Mouse (Mus musculus): Measurements from ENCODE around the gene Fip1l1. TPM values are rescaled to one million over a fixed set of nuclear protein-coding genes. Genes with fewer than 3 reads are reported as not detected.
A peak's percentile ranks its signal among the peaks of the same experiment; 100 is the strongest.

Gene Fip1l1
- total RNA-seq, 2 experiments from 2014 or later, result 16.6 to 22.7 TPM

DNA sequence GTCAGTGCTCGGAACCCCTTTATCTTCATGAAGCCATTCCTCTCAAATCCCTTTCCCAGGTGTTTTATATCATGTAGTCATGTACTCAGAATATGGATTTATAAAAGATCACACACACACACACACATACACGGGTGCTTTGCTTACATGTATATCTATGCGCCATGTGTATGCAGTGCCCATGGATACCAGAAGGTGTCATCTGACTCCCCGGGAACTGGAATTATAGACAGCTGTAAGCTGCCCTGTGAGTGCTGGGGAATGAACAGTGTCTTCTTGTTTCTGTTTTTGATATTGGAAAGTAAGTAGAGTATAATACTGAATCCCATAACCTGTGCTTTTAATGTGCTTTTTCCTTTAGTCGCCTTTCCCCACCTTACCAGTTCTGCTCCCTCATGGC lies 56.2 kb downstream of the Fip1l1 start:
- DNase-seq, result no peak
- intact Hi-C loops (cut with DNase I), result loop anchor here (5.0 kb wide), 1 partner anchor 34 kb away; no protein-coding TSS in a partner anchor
- peak; percentile 18; the same call in 1 of the 2 replicates for TF ChIP-seq CTCF (IDR thresholded peaks at IDR 0.05)
- H3K27ac ChIP-seq, result no peak overlapping the region
- H3K4me3 ChIP-seq, result no peak overlapping the region

GRCm38 (mm10) chr5:74593147-74593546 lies 57.9 kb downstream of the Fip1l1 start:
- Histone ChIP-seq H3K27ac (no peak overlapping the region), H3K4me3 (no peak overlapping the region)
- TF ChIP-seq CTCF (IDR thresholded peaks at IDR 0.05), result no peak
- intact Hi-C loops (cut with DNase I), result loop anchor here (5.0 kb wide), 1 partner anchor 36 kb away; no protein-coding TSS in a partner anchor
- no peak for DNase-seq

DNA sequence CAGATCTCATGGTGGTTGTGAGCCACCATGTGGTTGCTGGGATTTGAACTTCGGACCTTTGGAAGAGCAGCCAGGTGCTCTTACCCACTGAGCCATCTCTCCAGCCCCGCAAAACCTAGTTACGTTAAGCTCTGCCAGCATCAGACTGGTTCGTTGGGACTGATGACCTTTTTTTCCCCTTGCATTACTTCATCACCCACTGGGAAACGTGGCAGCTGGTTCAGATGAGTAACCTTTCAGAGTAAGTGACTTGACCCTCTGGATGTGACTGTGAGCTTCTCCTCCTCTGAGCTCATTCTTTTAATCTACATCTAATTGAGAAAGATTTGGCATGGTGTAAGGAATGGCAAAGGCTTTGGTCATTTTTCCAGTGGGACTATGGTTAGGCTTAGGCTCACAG lies 64.8 kb downstream of the Fip1l1 start:
- intact Hi-C loops (cut with DNase I), result no loop called here
- DNase-seq, result no peak
- H3K27ac ChIP-seq, result no peak overlapping the region
- H3K4me3 ChIP-seq, result no peak overlapping the region
- no peak for TF ChIP-seq CTCF (IDR thresholded peaks at IDR 0.05)

DNA sequence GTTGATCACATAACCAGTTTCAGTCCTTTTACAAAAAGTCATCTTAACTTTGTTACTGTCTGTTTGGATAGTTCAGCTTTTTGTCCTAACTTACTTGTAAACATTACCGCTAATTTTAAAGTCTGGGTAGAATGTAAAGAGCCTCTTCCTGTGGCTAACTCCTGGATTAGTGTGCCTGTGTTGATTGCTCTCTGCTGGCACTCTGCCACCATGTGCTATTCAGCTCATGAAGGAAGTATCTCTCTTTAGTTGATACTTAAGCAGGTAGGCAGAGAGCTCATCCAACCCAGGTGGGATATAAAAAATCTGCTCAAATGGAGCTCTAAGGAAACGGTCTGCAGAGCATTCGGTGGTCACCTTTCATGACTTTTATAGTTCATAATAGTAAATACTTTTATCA lies 65.9 kb downstream of the Fip1l1 start:
- no peak for DNase-seq
- no peak overlapping the region for H3K4me3 ChIP-seq
- no peak for TF ChIP-seq CTCF (IDR thresholded peaks at IDR 0.05)
- no peak overlapping the region for H3K27ac ChIP-seq
- intact Hi-C loops (cut with DNase I), result no loop called here

- H3K27ac ChIP-seq, result no peak overlapping the region
- H3K4me3 ChIP-seq, result no peak overlapping the region
- no peak for TF ChIP-seq CTCF (IDR thresholded peaks at IDR 0.05)
- DNase-seq, result no peak
- intact Hi-C loops (cut with DNase I), result no loop called here
These were observed 66.7 kb downstream of the Fip1l1 start for GRCm38 (mm10) chr5:74601965-74602364.

DNA sequence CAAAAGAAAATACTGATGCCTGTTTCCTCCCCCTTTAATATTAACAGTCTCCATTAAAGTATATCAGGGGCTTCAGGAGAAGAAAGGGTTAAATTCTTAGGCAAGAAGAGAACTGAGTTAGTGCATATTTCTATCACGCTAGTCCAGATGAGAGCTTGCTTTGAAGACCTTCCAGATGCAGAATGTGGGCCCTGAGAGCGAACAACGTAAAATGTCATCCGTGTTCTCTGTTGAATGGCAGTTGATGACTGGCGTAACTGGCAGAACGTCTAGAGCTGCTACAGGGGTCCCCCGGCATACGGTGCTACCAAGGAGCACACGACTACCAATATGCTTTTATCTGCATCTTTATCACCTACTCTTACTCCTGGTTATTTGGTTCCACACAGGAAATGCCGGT lies 67.1 kb downstream of the Fip1l1 start:
- Histone ChIP-seq H3K27ac (no peak overlapping the region), H3K4me3 (no peak overlapping the region)
- intact Hi-C loops (cut with DNase I), result no loop called here
- no peak for TF ChIP-seq CTCF (IDR thresholded peaks at IDR 0.05)
- DNase-seq, result no peak

GRCm38 (mm10) chr5:74603306-74603705 lies 68.1 kb downstream of the Fip1l1 start:
- no peak overlapping the region for H3K27ac ChIP-seq
- H3K4me3 ChIP-seq, result no peak overlapping the region
- intact Hi-C loops (cut with DNase I), result no loop called here
- no peak for TF ChIP-seq CTCF (IDR thresholded peaks at IDR 0.05)
- DNase-seq, result no peak

GRCm38 (mm10) chr5:74606213-74606612 lies 71.0 kb downstream of the Fip1l1 start:
- DNase-seq, result no peak
- Histone ChIP-seq H3K4me3 (no peak overlapping the region), H3K27ac (no peak overlapping the region)
- intact Hi-C loops (cut with DNase I), result no loop called here
- no peak for TF ChIP-seq CTCF (IDR thresholded peaks at IDR 0.05)

DNA sequence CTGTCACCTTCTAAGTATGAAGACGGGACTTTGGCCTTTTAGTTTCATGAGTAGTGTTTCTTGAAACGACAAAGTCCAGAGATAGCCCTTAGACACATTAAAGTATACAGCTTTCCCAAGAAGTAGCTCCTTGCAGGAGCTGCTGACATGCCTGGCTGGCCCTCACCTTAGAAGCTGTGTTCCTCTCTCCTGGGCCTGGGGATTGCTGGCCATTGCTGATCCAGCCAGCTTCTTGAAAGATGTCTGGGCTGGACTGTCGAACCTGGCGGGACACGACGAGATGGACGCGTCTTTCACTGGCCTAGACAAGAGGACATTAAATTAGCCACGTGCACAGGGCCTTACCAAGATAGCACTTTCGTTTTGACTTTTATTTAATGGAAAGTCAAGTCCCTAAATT lies 75.3 kb downstream of the Fip1l1 start:
- H3K27ac ChIP-seq, result no peak overlapping the region
- TF ChIP-seq CTCF (IDR thresholded peaks at IDR 0.05), result no peak
- intact Hi-C loops (cut with DNase I), result no loop called here
- DNase-seq, result no peak
- H3K4me3 ChIP-seq, result no peak overlapping the region

DNA sequence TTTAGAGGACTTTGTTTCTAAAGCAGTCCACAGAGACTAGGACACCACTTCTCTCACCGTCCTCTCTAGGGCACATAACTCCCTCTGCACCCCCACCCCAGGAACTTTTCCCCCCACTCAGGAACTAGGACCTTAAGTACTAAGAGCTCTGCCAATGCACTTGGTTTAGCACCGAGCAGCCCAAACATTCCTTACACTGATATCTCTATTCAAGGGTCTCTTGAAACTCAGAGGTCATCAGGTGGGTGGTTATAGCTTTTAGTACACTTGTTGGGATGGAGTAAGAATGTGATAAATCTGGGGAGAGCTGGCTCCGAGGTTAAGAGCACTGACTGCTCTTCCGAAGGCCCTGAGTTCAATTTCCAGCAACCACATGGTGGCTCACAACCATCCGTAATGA lies 77.5 kb downstream of the Fip1l1 start:
- Histone ChIP-seq H3K4me3 (no peak overlapping the region), H3K27ac (no peak overlapping the region)
- intact Hi-C loops (cut with DNase I), result no loop called here
- TF ChIP-seq CTCF (IDR thresholded peaks at IDR 0.05), result no peak
- no peak for DNase-seq

GRCm38 (mm10) chr5:74613491-74614151 lies 78.4 kb downstream of the Fip1l1 start:
- intact Hi-C loops (cut with DNase I), result no loop called here
- peak; percentile 46 for DNase-seq
- TF ChIP-seq CTCF (IDR thresholded peaks at IDR 0.05), result no peak
- Histone ChIP-seq H3K4me3 (peak overlapping the region; percentile 54), H3K27ac (peak overlapping the region; percentile 20; the same call in 1 of the 2 replicates)

DNA sequence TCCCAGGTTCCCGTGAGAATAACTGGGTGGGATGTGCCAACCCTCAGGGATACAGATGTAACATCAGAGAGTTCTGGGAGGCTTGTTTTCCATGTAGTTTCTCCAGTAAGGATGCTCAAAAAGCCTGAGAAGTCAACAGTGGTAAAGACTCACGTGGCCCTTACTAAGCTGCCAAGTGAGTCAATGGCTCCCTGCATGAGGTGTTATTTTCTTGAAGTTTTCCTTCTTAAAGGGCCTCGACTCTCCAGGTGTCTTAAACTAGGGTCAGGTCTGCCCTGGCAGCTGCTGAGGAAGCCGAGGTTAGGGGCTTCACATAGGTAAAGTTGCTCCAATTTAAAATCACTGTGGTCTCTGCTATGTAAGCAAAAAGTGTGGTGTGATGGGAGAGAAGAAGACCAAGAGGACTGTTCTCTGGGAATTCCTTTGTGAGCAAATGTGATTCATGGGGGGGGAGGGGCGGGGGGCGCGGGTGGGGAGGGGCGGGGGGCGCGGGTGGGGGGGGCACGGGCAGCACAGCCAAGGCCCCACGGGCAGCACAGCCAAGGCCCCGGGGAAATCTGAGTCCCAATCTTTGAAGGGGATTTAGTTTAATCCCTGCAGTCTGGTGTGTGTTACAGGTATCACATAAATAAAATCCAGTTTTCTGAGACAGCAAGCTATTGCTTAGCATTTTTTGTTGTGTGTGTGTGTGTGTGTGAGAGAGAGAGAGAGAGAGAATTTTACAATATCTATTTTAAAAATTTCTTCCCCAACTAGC lies 82.7 kb downstream of the Fip1l1 start:
- intact Hi-C loops (cut with DNase I), result no loop called here
- DNase-seq, result no peak
- Histone ChIP-seq H3K27ac (peak overlapping the region; percentile 46; the same call in 1 of the 2 replicates), H3K4me3 (no peak overlapping the region)
- no peak for TF ChIP-seq CTCF (IDR thresholded peaks at IDR 0.05)

GRCm38 (mm10) chr5:74618573-74619059 lies 83.4 kb downstream of the Fip1l1 start:
- peak; percentile 77 for TF ChIP-seq CTCF (IDR thresholded peaks at IDR 0.05)
- no peak overlapping the region for H3K27ac ChIP-seq
- intact Hi-C loops (cut with DNase I), result no loop called here
- no peak overlapping the region for H3K4me3 ChIP-seq
- peak; percentile 40 for DNase-seq

Data from gastrocnemius, adult 2 months (tissue).